Mouse (Mus musculus) v-Abl transformed pro-B cells (cell line): ENCODE measurements around the gene Mob3a.

Source experiments
- in situ Hi-C, 2 experiments: fragments of 400-800 bp; cut with MboI; formaldehyde crosslinking; loops; one replicate each; pipeline ENCODE4 v1.15.1; 2025; ENCODE audit not compliant: unreplicated experiment in 2 of 2

Gene Mob3a

GRCm38 (mm10) chr10:80683647-80684046, 18.1 kb downstream of the Mob3a start:
- in situ Hi-C loops, result loop anchor here (5.0 to 25.0 kb wide), 4 partner anchors 106 to 521 kb away; partner anchors contain the start of genes Tcf3 (in 2 of the 2), 1600002K03Rik (in 1 of the 2), Cirbp (in 1 of the 2) and Klf16 (in 1 of the 2)

- in situ Hi-C loops, result loop anchor here (5.0 to 25.0 kb wide), 4 partner anchors 105 to 520 kb away; partner anchors contain the start of genes Tcf3 (in 2 of the 2), 1600002K03Rik (in 1 of the 2), Cirbp (in 1 of the 2) and Klf16 (in 1 of the 2)
Observed at GRCm38 (mm10) chr10:80682003-80682402, 19.8 kb downstream of the Mob3a start.

- in situ Hi-C loops, result loop anchor here (5.0 to 25.0 kb wide), 4 partner anchors 103 to 518 kb away; partner anchors contain the start of genes Tcf3 (in 2 of the 2), 1600002K03Rik (in 1 of the 2), Cirbp (in 1 of the 2) and Klf16 (in 1 of the 2)
Observed at GRCm38 (mm10) chr10:80680260-80680696, 21.5 kb downstream of the Mob3a start.

GRCm38 (mm10) chr10:80679556-80680259, 22.1 kb downstream of the Mob3a start:
- in situ Hi-C loops, result loop anchor here (5.0 to 25.0 kb wide), 4 partner anchors 102 to 517 kb away; partner anchors contain the start of genes Tcf3 (in 2 of the 2), 1600002K03Rik (in 1 of the 2), Cirbp (in 1 of the 2) and Klf16 (in 1 of the 2)

- in situ Hi-C loops, result loop anchor here (25.0 kb wide), 2 partner anchors 241 to 516 kb away; partner anchors contain the start of genes 1600002K03Rik (in 1 of the 2), Cirbp (in 1 of the 2) and Tcf3 (in 1 of the 2)
Observed at GRCm38 (mm10) chr10:80678601-80679377, 23.0 kb downstream of the Mob3a start.

- in situ Hi-C loops, result loop anchor here (25.0 kb wide), 2 partner anchors 241 to 516 kb away; partner anchors contain the start of genes 1600002K03Rik (in 1 of the 2), Cirbp (in 1 of the 2) and Tcf3 (in 1 of the 2)
Observed at GRCm38 (mm10) chr10:80677942-80678436, 23.8 kb downstream of the Mob3a start, which contains the start of gene Mknk2. Mknk2 (minus strand) TSS chr10:80678112.

- in situ Hi-C loops, result loop anchor here (25.0 kb wide), 2 partner anchors 240 to 515 kb away; partner anchors contain the start of genes 1600002K03Rik (in 1 of the 2), Cirbp (in 1 of the 2) and Tcf3 (in 1 of the 2)
Observed at GRCm38 (mm10) chr10:80677128-80677875, 24.5 kb downstream of the Mob3a start.

- in situ Hi-C loops, result loop anchor here (25.0 kb wide), 2 partner anchors 239 to 514 kb away; partner anchors contain the start of genes 1600002K03Rik (in 1 of the 2), Cirbp (in 1 of the 2) and Tcf3 (in 1 of the 2)
Observed at GRCm38 (mm10) chr10:80676198-80676928, 25.4 kb downstream of the Mob3a start.

- in situ Hi-C loops, result loop anchor here (25.0 kb wide), 2 partner anchors 238 to 513 kb away; partner anchors contain the start of genes 1600002K03Rik (in 1 of the 2), Cirbp (in 1 of the 2) and Tcf3 (in 1 of the 2)
Observed at GRCm38 (mm10) chr10:80675405-80676197, 26.2 kb downstream of the Mob3a start.

- in situ Hi-C loops, result loop anchor here (25.0 kb wide), 2 partner anchors 238 to 513 kb away; partner anchors contain the start of genes 1600002K03Rik (in 1 of the 2), Cirbp (in 1 of the 2) and Tcf3 (in 1 of the 2)
Observed at GRCm38 (mm10) chr10:80674851-80675404, 26.8 kb downstream of the Mob3a start.

- in situ Hi-C loops, result no loop called here
Observed at GRCm38 (mm10) chr10:80674161-80674711, 27.5 kb downstream of the Mob3a start.

GRCm38 (mm10) chr10:80673690-80674089, 28.1 kb downstream of the Mob3a start:
- in situ Hi-C loops, result no loop called here

GRCm38 (mm10) chr10:80671936-80672690, 29.7 kb downstream of the Mob3a start:
- in situ Hi-C loops, result no loop called here

GRCm38 (mm10) chr10:80671251-80671650, 30.5 kb downstream of the Mob3a start:
- in situ Hi-C loops, result no loop called here

GRCm38 (mm10) chr10:80670531-80670930, 31.2 kb downstream of the Mob3a start:
- in situ Hi-C loops, result no loop called here
